Mouse (Mus musculus) liver, embryonic 15.5 days (tissue): ENCODE measurements around the gene 1700016D06Rik. TPM values are rescaled to one million over a fixed set of nuclear protein-coding genes. Genes with fewer than 3 reads are reported as not detected.
A peak's percentile ranks its signal among the peaks of the same experiment; 100 is the strongest.

Source experiments
- ATAC-seq: fragments of 200-750 bp; cut with Nextera tagmentation; 2 replicates; pipeline ENCODE4 v1.8.0; 2017; ENCODE audit warnings: moderate number of reproducible peaks, mild to moderate bottlenecking, moderate library complexity; ENCODE audit not compliant: insufficient read depth
- H3K27ac ChIP-seq: fragments of 300-500 bp; sonication (generic); replicated peaks from 2 replicates; pipeline ENCODE4 v1.5.1; 2015; ENCODE audit warnings: mild to moderate bottlenecking, inconsistent platforms
- H3K27me3 ChIP-seq: fragments of 300-500 bp; sonication (generic); 2 replicates; pipeline ENCODE4 v1.6.1; 2015; ENCODE audit warnings: mild to moderate bottlenecking, inconsistent platforms
- H3K36me3 ChIP-seq: fragments of 300-500 bp; sonication (generic); replicated peaks from 2 replicates; pipeline ENCODE4 v1.6.1; 2015; ENCODE audit warnings: moderate library complexity, mild to moderate bottlenecking, inconsistent platforms
- H3K4me1 ChIP-seq: fragments of 300-500 bp; sonication (generic); replicated peaks from 2 replicates; pipeline ENCODE4 v1.6.1; 2015; ENCODE audit warnings: inconsistent platforms
- H3K4me2 ChIP-seq: fragments of 300-500 bp; sonication (generic); 2 replicates; pipeline ENCODE4 v1.6.1; 2015; ENCODE audit warnings: moderate library complexity, mild to moderate bottlenecking, inconsistent platforms
- H3K4me3 ChIP-seq: fragments of 300-500 bp; sonication (generic); replicated peaks from 2 replicates; pipeline ENCODE4 v1.5.1; 2015; ENCODE audit warnings: mild to moderate bottlenecking, inconsistent platforms
- H3K9ac ChIP-seq: fragments of 300-500 bp; sonication (generic); 2 replicates; pipeline ENCODE4 v1.6.1; 2015; ENCODE audit warnings: moderate library complexity, mild to moderate bottlenecking, inconsistent platforms
- H3K9me3 ChIP-seq: fragments of 300-500 bp; sonication (generic); replicated peaks from 2 replicates; pipeline ENCODE4 v1.6.1; 2016; ENCODE audit warnings: inconsistent platforms
- WGBS: fragments of 180-500 bp; shearing (Covaris S2); methylation state at CpG from one replicate; pipeline ENCODE4 v1.1.7; 2015; ENCODE audit warnings: mixed read lengths; ENCODE audit not compliant: insufficient replicate concordance; 5-methylcytosine and 5-hydroxymethylcytosine counted together
- polyA plus RNA-seq: library from polyadenylated mRNA; unstranded; fragments of >200 nt; fragmentation: Nextera tagmentation; extraction: Ambion mirVana; gene quantifications from 2 replicates; pipeline ENCODE4 v1.2.1, GENCODE M21; 2015

The 1700016D06Rik gene
- polyA plus RNA-seq, 1 experiment from 2014 or later: not detected

- Histone ChIP-seq H3K4me2 (no peak overlapping the region), H3K4me1 (no peaks in the 10 kb centered on the region; the same call in 1 of the 2 replicates), H3K27ac (no peak overlapping the region), H3K4me3 (no peak overlapping the region), H3K36me3 (no peaks in the 10 kb centered on the region), H3K9me3 (no peaks in the 10 kb centered on the region), H3K27me3 (peaks cover 7% of the 10 kb centered on the region; the same call in 1 of the 2 replicates), H3K9ac (no peak overlapping the region)
- ATAC-seq: no peak
- WGBS: 56% methylated on average over 6 of the region's 6 CpGs
Observed at GRCm38 (mm10) chr8:11701428-11701827, 565 bp upstream of the 1700016D06Rik start.

- ATAC-seq: peak; percentile 64
- peaks cover 7% of the 10 kb centered on the region; the same call in 1 of the 2 replicates for H3K27me3 ChIP-seq
- 35% methylated on average over 26 of the region's 26 CpGs for WGBS
- peak overlapping the region; percentile 4; the same call in 1 of the 2 replicates for H3K4me2 ChIP-seq
- H3K9ac ChIP-seq: no peak overlapping the region
- H3K4me1 ChIP-seq: no peaks in the 10 kb centered on the region; the same call in 1 of the 2 replicates
- H3K36me3 ChIP-seq: no peaks in the 10 kb centered on the region
- no peak overlapping the region for H3K4me3 ChIP-seq
- H3K27ac ChIP-seq: no peak overlapping the region
- no peaks in the 10 kb centered on the region for H3K9me3 ChIP-seq
Observed at GRCm38 (mm10) chr8:11700060-11701032, 517 bp downstream of the 1700016D06Rik start.

GRCm38 (mm10) chr8:11699442-11700001 is 1.3 kb downstream of the 1700016D06Rik start:
- Histone ChIP-seq H3K36me3 (no peaks in the 10 kb centered on the region), H3K4me1 (no peaks in the 10 kb centered on the region; the same call in 1 of the 2 replicates), H3K9ac (no peak overlapping the region), H3K4me2 (no peak overlapping the region), H3K27ac (no peak overlapping the region), H3K9me3 (no peaks in the 10 kb centered on the region), H3K4me3 (no peak overlapping the region), H3K27me3 (peaks cover 7% of the 10 kb centered on the region; the same call in 1 of the 2 replicates)
- WGBS: 75% methylated on average over 5 of the region's 5 CpGs
- no peak for ATAC-seq

- ATAC-seq: no peak
- no peaks in the 10 kb centered on the region; the same call in 1 of the 2 replicates for H3K4me1 ChIP-seq
- no peak overlapping the region for H3K4me2 ChIP-seq
- 82% methylated on average over 7 of the region's 7 CpGs for WGBS
- H3K27ac ChIP-seq: no peak overlapping the region
- no peak overlapping the region for H3K9ac ChIP-seq
- H3K4me3 ChIP-seq: no peak overlapping the region
- no peaks in the 10 kb centered on the region for H3K9me3 ChIP-seq
- peaks cover 7% of the 10 kb centered on the region; the same call in 1 of the 2 replicates for H3K27me3 ChIP-seq
- H3K36me3 ChIP-seq: no peaks in the 10 kb centered on the region
Observed at GRCm38 (mm10) chr8:11697467-11697866, 3.4 kb downstream of the 1700016D06Rik start.

- Histone ChIP-seq H3K4me2 (no peak overlapping the region), H3K9ac (no peak overlapping the region), H3K4me1 (no peaks in the 10 kb centered on the region; the same call in 1 of the 2 replicates), H3K9me3 (no peaks in the 10 kb centered on the region), H3K27ac (no peak overlapping the region), H3K27me3 (peaks cover 7% of the 10 kb centered on the region; the same call in 1 of the 2 replicates), H3K36me3 (no peaks in the 10 kb centered on the region), H3K4me3 (no peak overlapping the region)
- 47% methylated on average over 3 of the region's 3 CpGs for WGBS
- ATAC-seq: no peak
Observed at GRCm38 (mm10) chr8:11696176-11696575, 4.7 kb downstream of the 1700016D06Rik start.

GRCm38 (mm10) chr8:11693972-11694371 is 6.9 kb downstream of the 1700016D06Rik start:
- no peak for ATAC-seq
- Histone ChIP-seq H3K27me3 (no peaks in the 10 kb centered on the region), H3K36me3 (no peaks in the 10 kb centered on the region), H3K4me1 (no peaks in the 10 kb centered on the region), H3K4me3 (no peak overlapping the region), H3K27ac (no peak overlapping the region), H3K9me3 (no peaks in the 10 kb centered on the region), H3K9ac (no peak overlapping the region), H3K4me2 (no peak overlapping the region)
- 54% methylated on average over 5 of the region's 5 CpGs for whole genome bisulfite sequencing

- H3K9ac ChIP-seq: no peak overlapping the region
- no peak overlapping the region for H3K27ac ChIP-seq
- no peaks in the 10 kb centered on the region for H3K9me3 ChIP-seq
- WGBS: 0% methylated on average over 1 of the region's 1 CpGs
- no peak overlapping the region for H3K4me3 ChIP-seq
- no peaks in the 10 kb centered on the region for H3K36me3 ChIP-seq
- no peaks in the 10 kb centered on the region for H3K4me1 ChIP-seq
- H3K4me2 ChIP-seq: no peak overlapping the region
- no peaks in the 10 kb centered on the region for H3K27me3 ChIP-seq
- ATAC-seq: no peak
Observed at GRCm38 (mm10) chr8:11692455-11692854, 8.4 kb downstream of the 1700016D06Rik start.

- Histone ChIP-seq H3K4me3 (no peak overlapping the region), H3K4me1 (no peaks in the 10 kb centered on the region), H3K27me3 (no peaks in the 10 kb centered on the region), H3K36me3 (no peaks in the 10 kb centered on the region), H3K9me3 (no peaks in the 10 kb centered on the region), H3K4me2 (no peak overlapping the region), H3K27ac (no peak overlapping the region), H3K9ac (no peak overlapping the region)
- ATAC-seq: no peak
- 77% methylated on average over 6 of the region's 6 CpGs for WGBS
Observed at GRCm38 (mm10) chr8:11691761-11692160, 9.1 kb downstream of the 1700016D06Rik start.

- Histone ChIP-seq H3K36me3 (no peaks in the 10 kb centered on the region), H3K9me3 (no peaks in the 10 kb centered on the region), H3K27ac (no peak overlapping the region), H3K9ac (no peak overlapping the region), H3K4me1 (no peaks in the 10 kb centered on the region), H3K4me2 (no peak overlapping the region), H3K27me3 (no peaks in the 10 kb centered on the region), H3K4me3 (no peak overlapping the region)
- no peak for ATAC-seq
- WGBS: 65% methylated on average over 6 of the region's 6 CpGs
Observed at GRCm38 (mm10) chr8:11691284-11691683, 9.6 kb downstream of the 1700016D06Rik start.

GRCm38 (mm10) chr8:11689945-11690344 is 10.9 kb downstream of the 1700016D06Rik start:
- Histone ChIP-seq H3K4me3 (no peak overlapping the region), H3K9ac (no peak overlapping the region), H3K36me3 (no peaks in the 10 kb centered on the region), H3K27ac (no peak overlapping the region), H3K4me1 (no peaks in the 10 kb centered on the region), H3K27me3 (no peaks in the 10 kb centered on the region), H3K4me2 (no peak overlapping the region), H3K9me3 (0 out of 2 replicates have a peak, but pooled peaks cover 6% of the 10 kb centered on the region)
- ATAC-seq: no peak
- 51% methylated on average over 7 of the region's 7 CpGs for WGBS

GRCm38 (mm10) chr8:11687251-11687650 is 13.6 kb downstream of the 1700016D06Rik start:
- no peaks in the 10 kb centered on the region for H3K4me1 ChIP-seq
- WGBS: 69% methylated on average over 5 of the region's 5 CpGs
- no peak for ATAC-seq

More at GRCm38 (mm10) chr8:11687251-11687650, 13.6 kb downstream of the 1700016D06Rik start:
- no peak overlapping the region for H3K4me2 ChIP-seq
- no peak overlapping the region for H3K27ac ChIP-seq
- H3K9me3 ChIP-seq: 0 out of 2 replicates have a peak, but pooled peaks cover 6% of the 10 kb centered on the region
- no peaks in the 10 kb centered on the region for H3K27me3 ChIP-seq
- H3K4me3 ChIP-seq: no peak overlapping the region
- no peak overlapping the region for H3K9ac ChIP-seq
- H3K36me3 ChIP-seq: no peaks in the 10 kb centered on the region
